Mouse (Mus musculus): ENCODE measurements around the gene Osbpl2. TPM values are rescaled to one million over a fixed set of nuclear protein-coding genes. Genes with fewer than 3 reads are reported as not detected.
"Not testable (repeated sequence)": the region's sequence is repeated elsewhere in the genome, so short reads cannot be mapped to it uniquely, and the experiment has no call there.

Gene Osbpl2
- polyA plus RNA-seq, 1 experiment from 2014 or later = 10.4 TPM

GRCm38 (mm10) chr2:180166869-180167268, 47.8 kb downstream of the Osbpl2 start:
- no peak overlapping the region for H3K4me2 ChIP-seq
- 65% methylated on average over 2 of the region's 2 CpGs for whole genome bisulfite sequencing (ENCODE audit: insufficient replicate concordance)
- DNase-seq (no peak), ATAC-seq (ENCODE audit: low read depth) (no peak)
- H3K9ac ChIP-seq = no peak overlapping the region
- no peaks in the 10 kb centered on the region for H3K9me3 ChIP-seq (replicated peaks)
- H3K36me3 ChIP-seq = peaks cover 7% of the 10 kb centered on the region; the same call in 1 of the 2 replicates
- H3K27me3 ChIP-seq = no peaks in the 10 kb centered on the region
- peaks cover 8% of the 10 kb centered on the region for H3K4me1 ChIP-seq (replicated peaks)
- H3K27ac ChIP-seq = no peak overlapping the region
- H3K4me3 ChIP-seq (replicated peaks) = no peak overlapping the region

GRCm38 (mm10) chr2:180170151-180170805, 51.2 kb downstream of the Osbpl2 start:
- H3K9ac ChIP-seq = peak overlapping the region; percentile 67; the same call in 1 of the 2 replicates

GRCm38 (mm10) chr2:180170806-180171521, 51.9 kb downstream of the Osbpl2 start, which contains the start of gene Adrm1:
Gene Adrm1 (plus strand): TSS chr2:180171485.
- Histone ChIP-seq H3K4me3 (replicated peaks) (peak within 1 kb of the TSS; percentile 98), H3K4me1 (replicated peaks) (peaks cover 31% of the 10 kb centered on the region), H3K27ac (peak within 1 kb of the TSS; percentile 91), H3K4me2 (peak within 1 kb of the TSS; percentile 96), H3K9ac (peak within 1 kb of the TSS; percentile 98), H3K36me3 (peaks cover 32% of the 10 kb centered on the region), H3K9me3 (replicated peaks) (no peaks in the 10 kb centered on the region), H3K27me3 (no peaks in the 10 kb centered on the region)
- DNase-seq (peak; percentile 94), ATAC-seq (ENCODE audit: low read depth) (peak; percentile 97)
- 4% methylated on average over 41 of the region's 41 CpGs for WGBS (ENCODE audit: insufficient replicate concordance)

More at GRCm38 (mm10) chr2:180170151-180170805, 51.2 kb downstream of the Osbpl2 start:
- H3K9me3 ChIP-seq (replicated peaks) = no peaks in the 10 kb centered on the region
- H3K4me3 ChIP-seq (replicated peaks) = no peak overlapping the region; the same call in 1 of the 2 replicates
- H3K4me1 ChIP-seq (replicated peaks) = peaks cover 31% of the 10 kb centered on the region
- H3K36me3 ChIP-seq = peaks cover 25% of the 10 kb centered on the region
- DNase-seq (no peak), ATAC-seq (ENCODE audit: low read depth) (no peak)
- peak overlapping the region; percentile 73; the same call in 1 of the 2 replicates for H3K4me2 ChIP-seq
- no peaks in the 10 kb centered on the region for H3K27me3 ChIP-seq
- WGBS (ENCODE audit: insufficient replicate concordance) = 84% methylated on average over 11 of the region's 11 CpGs
- H3K27ac ChIP-seq = peak overlapping the region; percentile 58; the same call in 1 of the 2 replicates

GRCm38 (mm10) chr2:180171522-180172070, 52.5 kb downstream of the Osbpl2 start:
- H3K4me3 ChIP-seq (replicated peaks) = peak overlapping the region; percentile 98
- H3K4me1 ChIP-seq (replicated peaks) = peaks cover 31% of the 10 kb centered on the region
- ATAC-seq (ENCODE audit: low read depth) (peak; percentile 74), DNase-seq (no peak)
- H3K9me3 ChIP-seq (replicated peaks) = no peaks in the 10 kb centered on the region
- H3K27ac ChIP-seq = peak overlapping the region; percentile 91
- H3K4me2 ChIP-seq = peak overlapping the region; percentile 96
- peak overlapping the region; percentile 98 for H3K9ac ChIP-seq
- WGBS (ENCODE audit: insufficient replicate concordance) = 0% methylated on average over 72 of the region's 80 CpGs
- no peaks in the 10 kb centered on the region for H3K27me3 ChIP-seq
- H3K36me3 ChIP-seq = peaks cover 38% of the 10 kb centered on the region

- ATAC-seq (ENCODE audit: low read depth) (no peak), DNase-seq (no peak)
- Histone ChIP-seq H3K9me3 (replicated peaks) (no peaks in the 10 kb centered on the region), H3K27me3 (no peaks in the 10 kb centered on the region), H3K4me3 (replicated peaks) (peak overlapping the region; percentile 98), H3K9ac (peak overlapping the region; percentile 98), H3K4me2 (peak overlapping the region; percentile 96), H3K36me3 (peaks cover 44% of the 10 kb centered on the region), H3K27ac (peak overlapping the region; percentile 91), H3K4me1 (replicated peaks) (peaks cover 31% of the 10 kb centered on the region)
- 1% methylated on average over 9 of the region's 9 CpGs for WGBS (ENCODE audit: insufficient replicate concordance)
These were observed 53.0 kb downstream of the Osbpl2 start for GRCm38 (mm10) chr2:180172152-180172551.

- ATAC-seq (ENCODE audit: low read depth) (no peak), DNase-seq (no peak)
- WGBS (ENCODE audit: insufficient replicate concordance) = 48% methylated on average over 4 of the region's 4 CpGs
- Histone ChIP-seq H3K9me3 (replicated peaks) (no peaks in the 10 kb centered on the region), H3K9ac (peak overlapping the region; percentile 98), H3K4me3 (replicated peaks) (peak overlapping the region; percentile 98), H3K4me1 (replicated peaks) (peaks cover 31% of the 10 kb centered on the region), H3K36me3 (peaks cover 54% of the 10 kb centered on the region), H3K27me3 (no peaks in the 10 kb centered on the region), H3K4me2 (peak overlapping the region; percentile 96), H3K27ac (peak overlapping the region; percentile 91)
These were observed 54.1 kb downstream of the Osbpl2 start for GRCm38 (mm10) chr2:180173163-180173562.

- DNase-seq = not testable (repeated sequence)
These were observed 54.6 kb downstream of the Osbpl2 start for GRCm38 (mm10) chr2:180173711-180174110.

GRCm38 (mm10) chr2:180174121-180174520, 55.0 kb downstream of the Osbpl2 start:
- peaks cover 63% of the 10 kb centered on the region for H3K36me3 ChIP-seq
- DNase-seq (no peak), ATAC-seq (ENCODE audit: low read depth) (no peak)
- H3K9me3 ChIP-seq (replicated peaks) = no peaks in the 10 kb centered on the region
- no peak overlapping the region for H3K9ac ChIP-seq
- H3K27me3 ChIP-seq = no peaks in the 10 kb centered on the region
- H3K4me3 ChIP-seq (replicated peaks) = no peak overlapping the region
- H3K4me2 ChIP-seq = no peak overlapping the region
- 87% methylated on average over 5 of the region's 5 CpGs for WGBS (ENCODE audit: insufficient replicate concordance)
- H3K4me1 ChIP-seq (replicated peaks) = peaks cover 31% of the 10 kb centered on the region
- H3K27ac ChIP-seq = no peak overlapping the region

More at GRCm38 (mm10) chr2:180173711-180174110, 54.6 kb downstream of the Osbpl2 start:
- Histone ChIP-seq H3K36me3 (peaks cover 59% of the 10 kb centered on the region), H3K27ac (0 out of 2 replicates have a peak overlapping the region, but pooled peaks have one; percentile 91), H3K9ac (peak overlapping the region; percentile 98; the same call in 1 of the 2 replicates), H3K4me3 (replicated peaks) (peak overlapping the region; percentile 98), H3K4me1 (replicated peaks) (peaks cover 31% of the 10 kb centered on the region), H3K4me2 (peak overlapping the region; percentile 96)
- WGBS (ENCODE audit: insufficient replicate concordance) = 86% methylated on average over 8 of the region's 8 CpGs
- ATAC-seq (ENCODE audit: low read depth); H3K27me3 ChIP-seq; H3K9me3 ChIP-seq (replicated peaks): not testable (repeated sequence)

GRCm38 (mm10) chr2:180175725-180176124, 56.6 kb downstream of the Osbpl2 start:
- no peak overlapping the region for H3K4me3 ChIP-seq (replicated peaks)
- H3K27me3 ChIP-seq = no peaks in the 10 kb centered on the region
- DNase-seq (no peak), ATAC-seq (ENCODE audit: low read depth) (no peak)
- WGBS (ENCODE audit: insufficient replicate concordance) = 87% methylated on average over 7 of the region's 7 CpGs
- peaks cover 27% of the 10 kb centered on the region for H3K4me1 ChIP-seq (replicated peaks)
- H3K9me3 ChIP-seq (replicated peaks) = no peaks in the 10 kb centered on the region
- no peak overlapping the region for H3K27ac ChIP-seq
- no peak overlapping the region for H3K4me2 ChIP-seq
- H3K9ac ChIP-seq = no peak overlapping the region
- peaks cover 67% of the 10 kb centered on the region for H3K36me3 ChIP-seq

- Histone ChIP-seq H3K27me3 (no peaks in the 10 kb centered on the region), H3K4me2 (no peak overlapping the region), H3K9ac (no peak overlapping the region), H3K36me3 (peaks cover 29% of the 10 kb centered on the region), H3K9me3 (replicated peaks) (no peaks in the 10 kb centered on the region), H3K4me1 (replicated peaks) (no peaks in the 10 kb centered on the region), H3K27ac (no peak overlapping the region), H3K4me3 (replicated peaks) (no peak overlapping the region)
- DNase-seq = no peak
- 70% methylated on average over 9 of the region's 9 CpGs for whole genome bisulfite sequencing (ENCODE audit: insufficient replicate concordance)
- no peak for ATAC-seq (ENCODE audit: low read depth)
These were observed 62.4 kb downstream of the Osbpl2 start for GRCm38 (mm10) chr2:180181542-180181941.
